Mouse (Mus musculus) liver, adult 2 months (tissue): ENCODE data around the gene Helz.

Source experiments
- CTCF ChIP-seq: fragments of 200-500 bp; IDR thresholded peaks from 2 replicates; pipeline ENCODE4 v1.5.1; 2011; ENCODE audit warnings: low read depth, low read length, control low read depth
- POLR2A ChIP-seq: fragments of 200-500 bp; IDR thresholded peaks from 2 replicates; pipeline ENCODE4 v1.6.1; 2011; ENCODE audit warnings: low read length, control low read depth; ENCODE audit not compliant: insufficient read depth; ENCODE audit errors: extremely low read depth

DNA sequence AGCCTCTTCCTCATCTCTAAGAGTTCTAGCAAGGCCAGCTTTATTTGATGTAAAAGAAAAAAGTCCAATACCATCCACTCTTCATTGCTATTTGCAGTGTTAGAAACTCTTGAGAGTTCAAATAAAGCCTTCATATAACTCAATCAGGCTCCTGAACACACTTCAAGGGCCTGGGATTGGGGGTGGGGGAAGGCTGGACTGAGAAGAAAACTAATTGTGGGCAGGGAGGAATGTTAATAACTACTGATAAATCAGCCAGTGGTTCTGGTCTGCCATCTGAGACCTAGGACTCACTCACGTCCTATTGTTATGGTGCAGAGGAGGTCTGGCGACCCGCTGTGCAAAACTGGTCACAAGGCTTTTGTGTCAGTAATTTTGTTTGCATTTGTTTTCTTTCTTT is 20.1 kb upstream of the Helz start:
- TF ChIP-seq CTCF, result no peak
- no peak for TF ChIP-seq POLR2A
